Mouse (Mus musculus): ENCODE measurements around the gene Jup. TPM values are rescaled to one million over a fixed set of nuclear protein-coding genes. Genes with fewer than 3 reads are reported as not detected.

Gene Jup
- 10 to 100 TPM; 16.1 to 24.1 TPM for total RNA-seq (2023)

DNA sequence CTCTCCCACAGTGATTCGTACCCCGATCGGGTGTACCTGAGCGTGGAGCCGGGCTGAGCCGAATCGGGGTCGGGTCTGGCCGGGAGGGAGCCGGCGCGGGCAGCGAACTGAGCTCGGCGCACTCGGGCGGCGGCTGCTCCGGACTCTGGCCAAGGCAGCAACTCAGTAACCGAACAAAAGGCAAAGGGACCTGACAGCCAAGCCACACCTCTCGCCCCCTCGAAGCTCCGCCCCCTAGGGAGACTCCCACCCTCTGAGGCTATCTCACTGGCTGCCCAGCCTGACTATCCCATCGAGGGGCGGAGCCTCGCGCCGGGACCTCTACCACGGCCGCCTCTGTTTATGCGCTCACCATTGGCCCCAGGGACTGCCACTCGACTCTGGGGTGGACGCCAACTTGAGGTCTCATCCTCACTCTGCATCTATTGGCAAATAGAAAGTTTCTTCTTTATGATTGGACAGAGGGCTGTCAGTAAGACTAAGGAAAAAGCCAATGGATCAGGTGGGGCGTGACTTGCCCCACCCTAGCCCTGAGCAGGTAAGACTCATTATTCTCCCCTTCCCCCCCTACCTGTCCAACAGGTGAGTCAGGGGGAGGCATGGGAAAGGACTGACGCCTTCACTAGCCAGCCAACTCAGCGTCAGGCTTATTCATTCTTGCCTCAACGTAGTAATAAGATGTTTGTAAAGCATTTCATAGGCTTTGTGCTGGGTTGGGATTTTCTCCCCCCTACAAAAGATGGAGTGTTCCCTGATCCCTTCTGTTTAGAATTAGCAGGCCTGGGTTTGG lies at the start of gene Jup:
Gene Jup (minus strand): TSS at position 164 of the 790 bp plus-strand sequence.

GRCm38 (mm10) chr11:100441797-100442196 lies 44.2 kb upstream of the Jup start, which contains the start of the genes Nt5c3b and Klhl10:
Gene Nt5c3b, minus strand, starts transcription at chr11:100441808.
Gene Klhl10, plus strand, starts transcription at chr11:100441917.

DNA sequence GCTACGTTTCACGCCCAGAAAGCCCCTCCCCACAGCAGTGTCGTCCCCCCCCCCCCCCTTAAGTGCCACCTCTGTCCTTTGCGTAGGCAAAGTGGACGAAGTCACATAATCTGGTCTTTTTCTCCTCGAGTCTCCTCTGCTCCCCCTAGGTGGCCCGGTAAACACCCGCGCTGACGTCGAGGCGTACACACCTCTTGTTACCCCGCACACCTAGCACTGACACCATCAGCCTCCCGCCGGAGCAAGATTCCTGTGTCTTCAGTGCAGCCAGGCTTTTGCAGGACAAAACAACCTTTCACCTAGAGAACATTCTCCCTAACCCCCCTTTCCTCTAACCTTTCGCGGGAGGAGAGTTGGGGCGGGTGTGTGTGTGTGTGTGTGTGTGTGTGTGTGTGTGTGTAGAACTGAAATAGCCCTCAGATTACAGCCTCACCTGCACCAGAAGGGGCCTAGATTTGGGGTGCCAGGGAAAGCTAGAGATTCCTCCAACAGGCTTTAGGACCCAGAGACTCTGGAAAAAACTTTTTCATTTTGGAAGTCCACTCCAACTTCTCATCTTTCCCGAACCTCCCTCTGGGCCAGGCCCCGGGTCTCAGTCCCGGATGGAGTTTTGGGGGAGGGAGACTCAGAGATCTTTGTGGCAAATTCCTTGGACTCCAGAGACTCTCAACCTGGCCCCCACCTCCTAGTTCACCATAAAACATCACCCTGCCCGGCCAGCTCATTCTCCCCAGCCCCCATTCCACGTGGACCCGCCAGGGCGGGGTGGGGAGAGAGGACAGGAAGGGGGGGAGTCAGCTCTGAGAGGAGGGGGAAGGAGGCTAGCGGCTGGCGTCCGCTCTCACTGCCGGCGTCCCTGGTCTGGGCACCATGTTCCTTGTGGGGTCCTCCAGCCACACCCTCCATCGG lies 17.6 kb upstream of the Jup start, which contains the start of gene Fkbp10:
Gene Fkbp10 (plus strand): TSS at position 784 of the 909 bp plus-strand sequence.

GRCm38 (mm10) chr11:100414021-100414913 lies 16.7 kb upstream of the Jup start, which contains the start of gene P3h4:
Gene P3h4, minus strand, starts transcription at chr11:100414836.

DNA sequence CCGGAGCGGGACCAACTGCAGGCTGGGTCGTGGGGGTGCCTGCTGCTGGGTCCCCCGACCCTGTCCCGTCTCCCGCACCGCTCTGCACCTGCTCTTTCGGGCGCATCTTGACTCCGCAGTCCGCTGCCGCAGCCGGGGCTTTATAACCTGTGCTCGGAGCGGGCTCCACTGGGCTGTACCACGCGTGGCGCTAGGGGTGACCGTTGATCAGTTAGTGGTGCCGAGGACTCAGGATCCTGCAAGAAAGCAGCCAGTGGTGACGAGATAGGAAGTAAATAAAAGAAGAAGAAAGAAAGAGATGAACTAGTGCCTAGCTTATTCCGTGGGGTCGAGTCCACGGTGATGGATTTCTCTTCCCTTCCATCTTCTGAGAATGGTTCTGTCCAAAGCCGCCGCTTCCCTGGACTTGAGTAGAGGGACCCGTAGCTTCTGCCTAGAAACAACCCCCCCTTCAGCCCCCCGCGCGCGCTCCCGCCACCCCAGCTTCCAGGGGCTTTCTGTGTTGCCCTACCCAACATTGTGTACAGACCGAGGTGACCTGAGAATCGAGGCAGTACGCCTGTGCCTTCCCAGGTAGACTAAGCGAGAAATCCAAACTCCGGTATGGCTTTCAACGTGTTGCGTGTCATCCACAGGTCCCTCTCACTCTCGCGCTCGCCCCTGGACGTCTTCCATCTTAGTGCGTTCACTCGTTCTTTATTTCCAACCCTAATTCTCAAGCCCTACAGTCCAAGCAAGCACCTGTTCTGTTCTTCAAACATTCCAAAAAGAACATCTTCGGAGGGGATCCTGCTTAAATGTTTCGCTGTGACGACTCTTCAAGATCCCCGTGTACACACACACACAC lies 41.4 kb downstream of the Jup start, which contains the start of gene Hap1:
Gene Hap1 (minus strand): TSS at position 157 of the 847 bp plus-strand sequence.

DNA sequence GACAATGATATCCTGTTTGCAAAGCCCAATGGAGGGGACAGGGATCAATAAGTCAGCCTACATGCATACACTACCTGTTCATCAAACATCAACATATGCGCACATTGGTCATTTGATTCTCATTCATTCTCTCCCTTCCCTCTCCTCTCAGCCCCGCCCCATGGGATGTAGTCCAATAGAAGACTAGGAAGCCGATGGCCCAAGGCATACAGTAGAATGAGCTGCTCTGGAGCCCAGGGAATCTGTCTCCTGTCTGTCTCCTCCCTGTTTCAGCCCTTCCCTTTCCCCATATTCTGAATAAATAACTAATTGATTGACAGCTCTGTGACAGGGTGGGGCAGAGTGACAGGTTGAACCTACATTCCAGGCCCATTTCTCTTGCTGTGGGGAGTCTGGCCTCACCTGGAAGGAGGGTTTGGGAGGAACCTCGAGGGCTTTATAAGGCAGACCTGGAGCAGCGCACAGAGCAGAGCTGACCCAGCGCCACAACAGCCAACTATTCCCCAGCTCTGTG lies 63.6 kb downstream of the Jup start, which contains the start of gene Gast:
Gene Gast (plus strand): TSS at position 464 of the 514 bp plus-strand sequence.

GRCm38 (mm10) chr11:100319492-100320171 lies 77.9 kb downstream of the Jup start, which contains the start of gene Eif1:
Gene Eif1, plus strand, starts transcription at chr11:100319885.

Other genes with a start within 250 kb of the Jup start
- gene Krt19, start 249.1 kb downstream of the Jup start, total RNA-seq (2023): not detected
- not detected for gene Krt9, start 204.5 kb downstream of the Jup start, total RNA-seq (2023)
- gene Krt14, start 190.2 kb downstream of the Jup start, total RNA-seq (2023): not detected
- gene Krt16, start 148.9 kb downstream of the Jup start, total RNA-seq (2023): not detected
- gene Krt17, start 136.7 kb downstream of the Jup start, total RNA-seq (2023): not detected
- not detected for gene Krt42, start 127.9 kb downstream of the Jup start, total RNA-seq (2023)
- 1,000 to 10,000 TPM; 1,687 to 1,738 TPM for gene Eif1, start 77.9 kb downstream of the Jup start, total RNA-seq (2023)
- gene Gast, start 63.4 kb downstream of the Jup start, total RNA-seq (2023): not detected
- gene Hap1, start 41.6 kb downstream of the Jup start, total RNA-seq (2023): under 1 TPM; 0.59 to 0.73 TPM
- under 1 TPM in 1 of 2 experiments, not detected in 1; 0.31 TPM for gene P3h4, start 17.1 kb upstream of the Jup start, total RNA-seq (2023)
- gene Fkbp10, start 17.9 kb upstream of the Jup start, total RNA-seq (2023): 1 to 10 TPM; 1.0 to 1.6 TPM
- 1 to 10 TPM; 6.4 to 6.5 TPM for gene Nt5c3b, start 44.0 kb upstream of the Jup start, total RNA-seq (2023)
- not detected for gene Klhl10, start 44.2 kb upstream of the Jup start, total RNA-seq (2023)
- gene Klhl11, start 75.0 kb upstream of the Jup start, total RNA-seq (2023): 10 to 100 TPM; 10.6 to 12.7 TPM
- 100 to 1,000 TPM; 119 to 124 TPM for gene Acly, start 130.2 kb upstream of the Jup start, total RNA-seq (2023)
- gene Ttc25, start 147.8 kb upstream of the Jup start, total RNA-seq (2023): not detected
- gene Cnp, start 177.1 kb upstream of the Jup start, total RNA-seq (2023): 10 to 100 TPM; 14.2 to 15.8 TPM
- gene Nkiras2, start 221.5 kb upstream of the Jup start, total RNA-seq (2023): 10 to 100 TPM; 43.2 to 47.8 TPM
- 100 to 1,000 TPM; 121 to 134 TPM for gene Dnajc7, start 222.4 kb upstream of the Jup start, total RNA-seq (2023)